Mouse (Mus musculus): ENCODE measurements around the gene Crebzf. TPM values are rescaled to one million over a fixed set of nuclear protein-coding genes. Genes with fewer than 3 reads are reported as not detected.

Gene Crebzf
- polyA plus RNA-seq, 1 experiment from 2014 or later: 17.0 TPM

DNA sequence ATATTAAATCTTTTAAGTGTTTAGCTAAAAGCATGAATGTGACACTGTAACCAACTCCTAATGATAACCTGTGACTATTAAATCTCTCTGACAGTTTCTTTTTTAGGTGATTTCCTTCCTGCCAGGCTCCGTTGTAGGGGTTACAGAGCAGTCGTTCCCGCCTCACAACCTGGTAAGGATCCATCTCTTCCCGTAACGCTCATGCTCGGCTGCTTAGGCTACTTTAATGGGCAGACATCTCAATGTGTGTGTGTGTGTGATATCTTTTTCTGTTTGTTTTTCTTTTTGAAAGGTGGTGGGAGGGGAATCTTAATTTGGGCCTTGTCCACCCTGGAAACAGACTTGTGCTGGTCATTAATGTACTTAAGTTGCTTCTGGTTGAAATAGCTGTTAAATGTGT, 1.7 kb downstream of the Crebzf start:
- Histone ChIP-seq H3K36me3 (no peaks in the 10 kb centered on the region; the same call in 1 of the 2 replicates), H3K27ac (peak overlapping the region; percentile 99), H3K4me3 (peak overlapping the region; percentile 98), H3K27me3 (no peaks in the 10 kb centered on the region), H3K9me3 (replicated peaks) (no peaks in the 10 kb centered on the region), H3K9ac (peak overlapping the region; percentile 97), H3K4me1 (replicated peaks) (peaks cover 10% of the 10 kb centered on the region), H3K4me2 (peak overlapping the region; percentile 66)
- under 1% methylated on average over 6 of the region's 6 CpGs for WGBS
- no peak for ATAC-seq (replicated peaks; ENCODE audit: insufficient number of reproducible peaks, insufficient read depth, low FRiP score, low read depth)

DNA sequence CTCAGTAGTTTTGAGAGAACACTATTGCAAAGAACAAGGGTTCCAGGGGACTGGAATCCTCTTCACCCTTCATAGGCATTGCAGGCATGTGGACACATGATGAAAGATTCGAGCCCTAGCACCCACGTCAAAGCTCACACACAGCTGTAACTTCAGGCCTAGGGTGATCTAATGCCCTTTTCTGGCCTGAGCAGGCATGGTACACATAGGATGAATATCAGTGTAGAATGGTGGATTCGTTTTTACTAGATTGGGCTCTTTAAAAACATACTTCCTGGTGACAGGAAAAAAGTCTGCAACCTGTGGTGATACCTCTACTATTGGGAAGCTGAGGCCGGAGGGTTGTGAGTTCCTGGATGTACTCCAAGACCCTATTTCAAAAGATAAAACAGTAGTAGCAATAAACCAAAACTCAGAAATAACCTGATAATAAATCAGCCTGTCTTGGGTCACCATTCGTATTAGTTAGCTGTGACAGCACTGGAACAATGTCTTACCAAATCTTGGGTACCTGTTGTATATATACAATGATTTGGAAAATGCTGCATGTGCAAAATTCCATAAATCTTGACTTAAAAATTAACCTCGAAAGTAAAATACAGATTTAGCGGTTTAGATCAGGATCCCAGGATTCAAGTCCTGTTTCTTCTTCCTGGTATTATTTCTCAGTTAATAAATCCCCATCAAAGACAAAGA, 13.8 kb downstream of the Crebzf start:
- peak overlapping the region; percentile 58 for H3K4me3 ChIP-seq
- H3K36me3 ChIP-seq: peaks cover 26% of the 10 kb centered on the region
- 13% methylated on average over 7 of the region's 7 CpGs for WGBS
- H3K4me2 ChIP-seq: peak overlapping the region; percentile 77
- ATAC-seq (replicated peaks; ENCODE audit: insufficient number of reproducible peaks, insufficient read depth, low FRiP score, low read depth): no peak
- peaks cover 11% of the 10 kb centered on the region for H3K4me1 ChIP-seq (replicated peaks)
- peak overlapping the region; percentile 87 for H3K27ac ChIP-seq
- peaks cover 6% of the 10 kb centered on the region for H3K27me3 ChIP-seq
- H3K9me3 ChIP-seq (replicated peaks): no peaks in the 10 kb centered on the region
- peak overlapping the region; percentile 62 for H3K9ac ChIP-seq

GRCm38 (mm10) chr7:90456845-90457468, 14.4 kb downstream of the Crebzf start, which contains the start of gene Tmem126a:
Gene Tmem126a, minus strand, starts transcription at chr7:90457229.
- Histone ChIP-seq H3K9ac (peak within 1 kb of the TSS; percentile 62), H3K36me3 (peaks cover 20% of the 10 kb centered on the region), H3K4me2 (peak within 1 kb of the TSS; percentile 77), H3K9me3 (replicated peaks) (no peaks in the 10 kb centered on the region), H3K27me3 (peaks cover 6% of the 10 kb centered on the region), H3K27ac (peak within 1 kb of the TSS; percentile 87), H3K4me1 (replicated peaks) (peaks cover 11% of the 10 kb centered on the region), H3K4me3 (peak within 1 kb of the TSS; percentile 58)
- ATAC-seq (replicated peaks; ENCODE audit: insufficient number of reproducible peaks, insufficient read depth, low FRiP score, low read depth): peak; percentile 97
- WGBS: under 1% methylated on average over 41 of the region's 41 CpGs

DNA sequence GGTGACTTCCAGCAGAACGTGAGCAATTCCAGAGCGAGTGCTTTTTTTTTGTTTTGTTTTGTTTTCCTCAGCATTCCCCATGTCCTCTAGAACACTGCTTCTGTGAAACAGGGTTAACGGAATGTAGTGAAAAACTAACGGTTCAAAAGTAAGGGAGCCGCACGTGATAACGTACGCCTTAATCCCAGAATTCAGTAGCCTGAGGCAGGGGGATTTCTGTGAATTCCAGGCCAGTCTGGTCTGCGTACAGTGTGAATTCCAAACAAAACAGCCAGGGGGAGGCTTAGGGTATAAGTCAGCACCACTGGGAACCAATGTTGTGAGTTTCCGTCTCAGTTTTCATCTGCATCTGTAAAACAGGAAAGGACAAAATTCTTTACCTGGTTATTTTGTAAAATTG, 15.0 kb downstream of the Crebzf start:
- peak overlapping the region; percentile 87 for H3K27ac ChIP-seq
- WGBS: 10% methylated on average over 10 of the region's 10 CpGs
- peak; percentile 58 for ATAC-seq (replicated peaks; ENCODE audit: insufficient number of reproducible peaks, insufficient read depth, low FRiP score, low read depth)
- no peaks in the 10 kb centered on the region for H3K9me3 ChIP-seq (replicated peaks)
- peaks cover 11% of the 10 kb centered on the region for H3K4me1 ChIP-seq (replicated peaks)
- H3K4me2 ChIP-seq: peak overlapping the region; percentile 77
- H3K9ac ChIP-seq: peak overlapping the region; percentile 62
- peak overlapping the region; percentile 58 for H3K4me3 ChIP-seq
- peaks cover 14% of the 10 kb centered on the region for H3K36me3 ChIP-seq
- peaks cover 6% of the 10 kb centered on the region for H3K27me3 ChIP-seq

DNA sequence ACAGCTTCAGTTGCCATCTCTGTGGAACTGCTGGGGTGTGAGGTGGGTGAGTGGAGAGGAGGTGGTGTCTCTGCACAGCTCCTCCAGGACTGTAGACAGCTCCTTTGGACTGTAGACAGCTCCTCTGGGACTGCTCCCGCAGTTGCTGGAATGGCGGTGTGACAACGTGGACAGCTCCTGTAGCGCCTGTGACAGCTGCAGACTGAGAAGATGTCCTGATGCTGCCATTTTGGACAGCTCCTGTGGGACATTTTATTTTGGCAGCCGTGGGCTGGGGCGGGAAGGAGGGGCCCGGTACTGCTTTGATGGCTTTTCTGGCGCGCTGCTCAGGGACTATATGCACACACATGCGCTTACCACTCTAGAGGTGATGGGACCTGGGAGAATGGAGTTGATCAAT, 17.8 kb downstream of the Crebzf start:
- H3K4me1 ChIP-seq (replicated peaks): peaks cover 11% of the 10 kb centered on the region
- H3K36me3 ChIP-seq: no peaks in the 10 kb centered on the region
- peaks cover 6% of the 10 kb centered on the region for H3K27me3 ChIP-seq
- H3K4me3 ChIP-seq: no peak overlapping the region
- no peak overlapping the region for H3K4me2 ChIP-seq
- H3K27ac ChIP-seq: no peak overlapping the region
- ATAC-seq (replicated peaks; ENCODE audit: insufficient number of reproducible peaks, insufficient read depth, low FRiP score, low read depth): no peak
- H3K9me3 ChIP-seq (replicated peaks): no peaks in the 10 kb centered on the region
- H3K9ac ChIP-seq: no peak overlapping the region
- WGBS: 39% methylated on average over 10 of the region's 10 CpGs

DNA sequence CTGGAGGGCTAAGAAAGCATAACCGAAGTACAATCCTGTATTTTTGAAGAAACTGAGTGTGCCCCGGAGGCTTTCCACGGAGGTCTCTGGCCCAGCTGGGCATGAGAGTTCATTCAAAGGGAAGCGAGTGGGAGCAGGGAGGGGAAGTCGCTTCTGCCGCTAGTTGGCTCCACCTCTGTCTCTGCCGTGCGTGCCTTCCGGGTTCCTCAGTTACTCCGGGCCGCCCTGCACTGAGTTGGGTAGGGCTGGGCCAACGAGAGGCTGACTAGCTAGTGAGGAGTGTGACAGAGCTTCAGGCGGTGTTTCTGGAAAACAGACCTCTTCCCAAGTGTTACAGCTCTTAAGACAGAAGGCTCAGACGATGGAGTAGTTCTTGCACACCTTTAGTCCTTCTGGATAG, 18.4 kb downstream of the Crebzf start:
- H3K27ac ChIP-seq: no peak overlapping the region
- no peaks in the 10 kb centered on the region for H3K9me3 ChIP-seq (replicated peaks)
- H3K4me2 ChIP-seq: 0 out of 2 replicates have a peak overlapping the region, but pooled peaks have one; percentile 10
- H3K27me3 ChIP-seq: peaks cover 6% of the 10 kb centered on the region
- no peak overlapping the region for H3K9ac ChIP-seq
- WGBS: 12% methylated on average over 14 of the region's 14 CpGs
- ATAC-seq (replicated peaks; ENCODE audit: insufficient number of reproducible peaks, insufficient read depth, low FRiP score, low read depth): no peak
- H3K4me3 ChIP-seq: no peak overlapping the region
- peaks cover 7% of the 10 kb centered on the region for H3K4me1 ChIP-seq (replicated peaks)
- H3K36me3 ChIP-seq: no peaks in the 10 kb centered on the region

GRCm38 (mm10) chr7:90461441-90461840, 18.9 kb downstream of the Crebzf start:
- H3K9me3 ChIP-seq (replicated peaks): no peaks in the 10 kb centered on the region
- peaks cover 4% of the 10 kb centered on the region; the same call in 1 of the 2 replicates for H3K4me1 ChIP-seq (replicated peaks)
- no peak overlapping the region for H3K4me3 ChIP-seq
- ATAC-seq (replicated peaks; ENCODE audit: insufficient number of reproducible peaks, insufficient read depth, low FRiP score, low read depth): no peak
- no peak overlapping the region for H3K27ac ChIP-seq
- no peak overlapping the region for H3K9ac ChIP-seq
- peaks cover 6% of the 10 kb centered on the region for H3K27me3 ChIP-seq
- no peak overlapping the region for H3K4me2 ChIP-seq
- 90% methylated on average over 5 of the region's 5 CpGs for WGBS
- no peaks in the 10 kb centered on the region for H3K36me3 ChIP-seq

GRCm38 (mm10) chr7:90473511-90473910, 31.0 kb downstream of the Crebzf start:
- no peak for ATAC-seq (replicated peaks; ENCODE audit: insufficient number of reproducible peaks, insufficient read depth, low FRiP score, low read depth)
- Histone ChIP-seq H3K9ac (no peak overlapping the region), H3K4me3 (no peak overlapping the region), H3K4me1 (replicated peaks) (peaks cover 15% of the 10 kb centered on the region), H3K27me3 (no peaks in the 10 kb centered on the region; the same call in none of the 2 replicates), H3K36me3 (peaks cover 16% of the 10 kb centered on the region), H3K9me3 (replicated peaks) (no peaks in the 10 kb centered on the region), H3K27ac (no peak overlapping the region), H3K4me2 (no peak overlapping the region)
- 64% methylated on average over 2 of the region's 2 CpGs for WGBS

DNA sequence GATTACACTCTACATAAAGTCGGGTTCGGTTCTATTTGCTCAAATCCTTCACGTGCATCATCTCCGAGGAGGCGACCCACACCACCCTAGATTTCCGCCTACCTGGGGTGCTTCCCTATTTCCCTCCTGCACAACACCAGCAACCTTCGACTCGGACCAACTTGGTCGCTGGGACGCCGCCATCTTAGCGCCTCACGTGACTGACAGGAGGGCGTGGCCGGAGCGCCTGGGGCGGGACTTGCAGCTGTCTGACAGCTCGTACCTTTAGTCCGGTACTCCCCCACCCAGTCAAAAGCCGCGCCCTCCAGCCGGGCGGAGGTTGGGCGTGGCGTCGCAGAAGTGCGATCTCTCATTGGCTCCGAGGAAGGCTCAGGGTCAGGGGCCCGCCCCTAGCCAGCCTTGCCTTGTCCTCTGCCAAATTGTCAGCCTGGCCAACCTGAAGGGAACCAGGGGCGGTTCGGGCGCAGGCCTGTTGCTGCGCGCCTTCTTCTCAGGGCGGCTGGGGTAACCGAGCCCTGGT, 33.3 kb downstream of the Crebzf start, which contains the start of gene Tmem126b:
Gene Tmem126b (minus strand): TSS at position 209 of the 520 bp plus-strand sequence.
- no peaks in the 10 kb centered on the region; the same call in 1 of the 2 replicates for H3K36me3 ChIP-seq
- peak within 1 kb of the TSS; percentile 95 for H3K4me2 ChIP-seq
- peak within 1 kb of the TSS; percentile 73 for H3K9ac ChIP-seq
- under 1% methylated on average over 36 of the region's 36 CpGs for WGBS
- peak; percentile 100 for ATAC-seq (replicated peaks; ENCODE audit: insufficient number of reproducible peaks, insufficient read depth, low FRiP score, low read depth)
- H3K27ac ChIP-seq: peak within 1 kb of the TSS; percentile 76
- peak within 1 kb of the TSS; percentile 71 for H3K4me3 ChIP-seq
- peaks cover 15% of the 10 kb centered on the region for H3K4me1 ChIP-seq (replicated peaks)
- H3K9me3 ChIP-seq (replicated peaks): no peaks in the 10 kb centered on the region
- H3K27me3 ChIP-seq: peaks cover 3% of the 10 kb centered on the region

DNA sequence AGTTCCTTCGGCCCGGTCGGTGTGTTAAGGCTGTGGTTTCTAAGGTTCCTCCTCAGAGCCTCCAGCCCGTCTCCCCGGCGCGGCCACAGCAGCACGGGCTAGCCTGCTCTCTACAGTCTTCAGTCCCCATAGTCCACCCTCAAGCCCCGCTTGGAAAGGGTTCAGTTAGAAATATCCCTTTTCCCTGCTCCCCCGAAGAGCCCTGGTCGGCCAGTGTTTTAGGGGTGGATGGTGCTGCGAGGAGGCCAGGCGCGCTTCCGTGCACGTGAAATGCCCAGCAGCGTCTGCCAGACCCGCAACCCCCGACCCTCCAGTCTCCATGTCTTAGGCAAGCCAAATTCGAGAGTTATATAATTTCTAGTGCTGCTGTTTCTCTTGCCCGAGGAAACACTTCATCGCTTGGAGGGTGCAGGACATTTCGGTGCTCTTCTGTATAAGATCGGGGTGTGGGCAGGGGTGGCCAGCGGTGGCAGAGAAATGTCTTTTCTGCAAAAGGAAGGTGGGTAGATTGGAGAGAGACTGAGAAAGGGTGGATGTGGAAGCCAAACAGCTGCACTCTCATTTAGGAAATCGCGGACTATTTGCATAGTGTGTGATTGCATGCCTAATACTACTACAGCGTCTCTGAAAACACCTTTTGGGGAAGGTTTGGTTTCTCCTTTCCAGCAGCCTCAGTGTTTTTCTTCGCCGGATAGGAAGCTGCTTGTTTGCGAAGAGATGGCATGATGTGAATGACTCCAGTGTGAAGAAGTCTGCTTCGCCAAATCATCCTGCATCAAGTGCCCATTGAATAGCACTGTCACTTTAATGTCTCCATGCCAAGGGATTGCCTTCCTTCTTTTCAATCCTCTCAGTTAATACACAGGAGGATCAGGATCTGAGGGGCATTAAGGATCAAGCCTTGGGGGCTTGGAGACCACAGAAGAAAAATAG, 34.0 kb downstream of the Crebzf start, which contains the start of gene Dlg2:
Gene Dlg2 (plus strand): TSS at position 360 of the 933 bp plus-strand sequence.
- Histone ChIP-seq H3K36me3 (no peaks in the 10 kb centered on the region; the same call in 1 of the 2 replicates), H3K9ac (peak within 1 kb of the TSS; percentile 73), H3K4me3 (peak within 1 kb of the TSS; percentile 71), H3K27me3 (peaks cover 3% of the 10 kb centered on the region), H3K4me1 (replicated peaks) (peaks cover 15% of the 10 kb centered on the region), H3K9me3 (replicated peaks) (no peaks in the 10 kb centered on the region), H3K27ac (peak within 1 kb of the TSS; percentile 76), H3K4me2 (peak within 1 kb of the TSS; percentile 95)
- ATAC-seq (replicated peaks; ENCODE audit: insufficient number of reproducible peaks, insufficient read depth, low FRiP score, low read depth): peak; percentile 51; the same call in 1 of the 2 replicates
- WGBS: 1% methylated on average over 32 of the region's 32 CpGs
